Mouse (Mus musculus) brain, embryonic 14.5 days (tissue): ENCODE data around the gene Nmur2.

ENCODE experiments used
- CTCF ChIP-seq: fragments of 200-500 bp; IDR thresholded peaks from 2 replicates; pipeline ENCODE4 v1.5.1; 2012; ENCODE audit warnings: inconsistent platforms, mild to moderate bottlenecking, moderate library complexity, borderline replicate concordance; ENCODE audit not compliant: insufficient read depth, insufficient read length; ENCODE audit errors: extremely low read depth
- POLR2A ChIP-seq: fragments of 200-500 bp; IDR thresholded peaks from 2 replicates; pipeline ENCODE4 v1.6.1; 2012; ENCODE audit warnings: mild to moderate bottlenecking, inconsistent platforms, borderline replicate concordance; ENCODE audit not compliant: poor library complexity, insufficient read depth, insufficient read length, severe bottlenecking; ENCODE audit errors: extremely low read depth

DNA sequence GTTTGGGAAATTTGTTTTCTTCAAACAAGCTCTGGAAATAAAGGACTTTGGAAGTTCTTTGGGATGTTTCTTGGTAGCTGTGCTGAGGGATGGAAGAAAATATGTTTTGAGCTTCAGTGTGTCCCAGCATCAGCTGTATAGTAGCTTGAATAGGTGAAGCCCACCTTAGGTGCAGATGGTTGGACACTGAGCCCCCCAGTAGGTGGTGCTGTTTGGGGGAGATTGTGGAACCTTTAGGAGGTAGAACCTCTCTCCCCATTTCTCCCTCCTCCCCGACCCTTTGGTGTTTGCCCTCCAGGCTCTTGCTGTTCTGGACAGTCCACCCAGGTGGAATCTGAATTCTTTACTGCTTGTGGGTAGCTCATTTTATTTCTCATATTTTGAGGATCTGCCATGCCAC is 48.0 kb downstream of the Nmur2 start:
- peak; percentile 32; the same call in 1 of the 2 replicates for TF ChIP-seq CTCF
- no peak for TF ChIP-seq POLR2A
